Mouse (Mus musculus) spleen, postnatal 4 days (tissue): Measurements from ENCODE around the gene Fmnl3.
A peak's percentile ranks its signal among the peaks of the same experiment; 100 is the strongest.

Source experiments
- DNase-seq, 2 experiments: peaks; one replicate each; pipeline ENCODE4 v3.0.0; 2022; ENCODE audit warnings: low spot score in 2 of 2

Fmnl3 gene

DNA sequence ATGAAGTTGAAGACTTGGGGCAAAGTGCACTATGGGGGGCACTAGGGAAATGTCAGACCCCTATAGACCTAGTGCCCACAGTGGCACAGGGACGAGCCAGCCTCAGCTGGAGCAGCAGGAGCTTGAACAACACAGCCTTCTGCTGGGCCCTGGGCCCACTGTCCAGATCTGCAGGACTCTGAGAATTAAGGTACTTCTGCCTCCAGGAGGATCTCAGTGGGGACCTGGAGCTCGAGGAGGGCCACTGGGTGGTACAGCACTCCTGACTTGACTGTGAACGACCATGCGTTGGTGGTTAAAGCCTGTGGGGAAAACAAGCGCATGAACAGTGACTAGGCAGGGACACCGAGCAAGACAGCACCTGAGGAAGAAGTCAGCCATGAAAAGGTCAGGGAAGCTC is 52.2 kb downstream of the Fmnl3 start:
- DNase-seq, result no peak

DNA sequence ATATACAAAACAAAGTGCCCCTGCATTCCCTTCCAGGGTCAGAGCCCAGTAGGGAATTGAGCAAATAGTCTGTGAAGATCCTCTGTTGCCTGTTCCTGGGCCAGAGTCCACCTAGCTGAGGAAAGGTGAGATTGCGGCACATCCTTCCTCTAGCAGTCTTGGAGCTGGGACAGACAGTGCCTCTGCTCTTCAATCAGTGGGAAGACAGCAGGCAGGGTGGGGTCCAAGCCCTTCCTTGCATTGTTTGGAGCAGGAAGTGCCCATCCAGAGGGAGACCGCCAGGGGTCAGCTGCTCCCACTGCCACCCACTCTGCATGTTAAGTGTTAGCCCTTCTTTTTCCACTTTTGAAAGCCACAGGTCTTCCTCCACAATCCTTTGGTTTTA is 53.0 kb downstream of the Fmnl3 start:
- no peak for DNase-seq

DNA sequence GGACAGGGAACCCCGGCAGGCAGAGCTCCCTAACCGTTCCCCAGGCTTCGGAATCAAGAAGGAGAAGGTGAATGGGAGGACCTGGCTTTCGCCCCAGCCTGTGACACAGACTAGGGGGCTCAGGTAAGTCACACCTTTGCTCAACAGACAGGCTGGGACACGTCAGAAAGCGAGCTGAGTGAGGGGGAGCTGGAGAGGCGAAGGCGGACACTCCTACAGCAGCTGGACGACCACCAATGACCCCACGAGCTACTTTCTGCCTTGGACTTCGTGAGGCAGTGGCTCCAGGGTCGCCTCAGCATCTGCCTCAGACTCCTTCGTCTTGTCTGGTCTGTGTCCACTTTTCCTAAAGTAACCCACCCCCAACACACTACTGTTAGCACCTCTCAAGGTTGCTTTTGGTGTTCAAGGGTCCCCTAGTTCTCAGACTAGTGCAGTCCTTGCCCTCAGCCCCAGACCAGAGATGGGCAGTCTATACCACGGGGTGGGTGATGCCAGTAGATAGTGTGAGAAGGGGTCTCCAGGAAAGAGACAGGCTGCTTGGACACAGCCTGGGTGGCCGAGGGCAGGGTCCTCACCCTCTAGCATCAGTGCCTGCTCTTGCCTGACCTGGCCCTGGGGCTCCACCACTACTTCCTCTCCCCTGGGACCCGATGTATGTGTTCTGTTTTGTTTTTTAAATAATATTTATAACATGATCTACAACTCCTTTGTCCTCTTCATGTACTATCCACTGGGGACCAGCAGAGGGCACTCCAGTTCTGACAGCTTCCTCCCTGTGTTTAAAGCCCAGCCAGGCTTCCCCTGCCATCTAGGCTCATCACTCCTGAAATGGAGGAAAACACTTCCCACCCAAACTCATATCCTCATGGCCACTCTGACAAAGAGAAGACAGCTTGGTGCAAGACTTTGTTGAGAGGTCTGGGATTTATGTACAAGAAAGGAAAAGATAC is 53.7 kb downstream of the Fmnl3 start:
- peak; percentile 65 to 84 for DNase-seq

DNA sequence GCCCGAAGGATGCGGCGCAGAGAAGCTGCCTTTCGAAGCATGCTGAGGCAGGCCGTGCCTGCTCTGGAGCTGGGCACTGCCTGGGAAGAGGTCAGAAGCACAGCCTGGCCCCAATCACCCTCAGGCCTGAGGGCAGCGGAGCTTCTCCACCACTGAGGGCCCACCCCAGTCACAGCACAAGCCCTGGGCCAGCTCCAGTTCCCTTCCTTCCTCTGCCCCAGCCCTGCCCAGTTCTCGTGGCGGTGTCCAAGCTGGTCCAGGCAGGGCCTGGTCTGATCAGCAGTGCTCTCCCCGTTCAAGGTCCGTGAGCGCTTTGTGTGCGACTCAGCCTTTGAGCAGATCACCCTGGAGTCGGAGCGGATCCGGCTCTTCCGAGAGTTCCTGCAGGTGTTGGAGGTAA is 55.4 kb downstream of the Fmnl3 start:
- no peak for DNase-seq

DNA sequence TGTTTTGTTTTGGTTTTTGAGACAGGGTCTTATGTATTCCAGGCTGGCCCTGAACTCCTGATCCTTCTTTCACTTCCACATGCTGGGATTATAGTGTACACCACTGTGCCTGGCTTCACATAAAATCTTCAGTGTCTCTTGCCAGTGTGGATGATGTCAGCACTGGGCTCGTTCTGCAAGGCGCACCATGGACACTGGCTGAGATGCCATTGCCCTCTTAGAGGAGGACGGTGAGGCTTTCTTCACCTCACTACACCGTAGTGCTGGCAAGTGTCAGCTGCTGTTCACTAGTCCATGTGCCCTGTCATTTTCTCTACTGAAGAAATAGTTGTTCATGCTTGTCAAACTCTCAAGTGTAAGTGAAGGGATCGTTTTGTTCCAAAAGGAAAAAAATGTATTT is 59.7 kb downstream of the Fmnl3 start:
- DNase-seq, result no peak

DNA sequence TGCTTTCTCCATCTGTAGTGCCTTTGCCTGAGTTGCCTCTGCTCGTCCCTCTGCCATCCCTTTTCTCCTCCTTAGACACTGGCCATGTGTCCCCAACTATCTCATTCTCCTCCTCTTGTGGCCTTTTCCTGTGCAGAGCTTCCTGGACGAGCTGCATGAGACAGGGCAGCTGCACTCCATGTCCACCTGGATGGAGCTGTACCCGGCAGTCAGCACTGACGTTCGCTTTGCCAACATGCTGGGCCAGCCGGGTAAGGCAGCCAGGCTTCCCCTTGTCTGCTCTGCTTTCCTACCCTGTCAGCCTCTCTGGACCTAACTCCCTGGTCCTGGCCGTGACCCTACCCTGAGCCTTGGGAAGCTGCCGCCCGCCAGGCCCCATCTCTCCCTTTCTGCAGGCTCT is 60.7 kb downstream of the Fmnl3 start:
- no peak for DNase-seq

DNA sequence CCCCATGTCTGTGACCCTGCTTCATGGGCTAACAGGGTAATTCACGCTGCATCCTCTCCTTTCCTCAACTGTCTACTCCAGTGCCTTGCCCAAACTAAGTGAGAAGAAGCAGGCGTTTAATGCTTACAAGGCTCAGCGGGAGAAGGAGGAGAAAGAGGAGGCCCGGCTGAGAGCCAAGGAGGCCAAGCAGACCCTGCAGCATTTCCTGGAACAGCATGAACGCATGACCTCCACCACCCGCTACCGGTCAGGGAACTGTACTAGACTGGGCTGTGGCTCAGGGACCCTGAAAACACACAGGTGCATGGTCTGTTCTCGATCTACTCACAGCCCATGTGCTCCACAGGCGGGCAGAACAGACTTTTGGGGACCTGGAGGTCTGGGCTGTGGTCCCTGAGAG is 62.8 kb downstream of the Fmnl3 start:
- DNase-seq, result no peak

DNA sequence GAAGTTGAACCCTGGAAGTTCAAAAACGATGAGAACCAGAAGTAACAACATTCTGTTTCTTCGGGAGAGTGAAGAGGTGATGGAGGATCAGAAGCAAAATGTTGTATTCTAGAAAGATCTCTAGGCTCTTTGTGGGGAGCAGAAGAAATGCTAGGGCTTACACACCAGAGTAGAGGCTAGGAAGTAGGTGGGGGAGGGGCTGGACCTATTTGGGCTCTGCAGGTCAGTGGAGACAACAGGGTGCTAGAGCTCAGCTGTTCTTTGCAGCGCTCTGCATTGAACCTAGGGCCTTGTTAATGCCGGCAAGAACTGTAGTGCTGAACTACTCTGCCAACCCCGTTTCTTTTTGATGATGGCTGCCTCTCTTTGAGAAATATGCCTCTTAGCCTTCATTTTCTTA is 74.1 kb downstream of the Fmnl3 start:
- DNase-seq, result no peak

DNA sequence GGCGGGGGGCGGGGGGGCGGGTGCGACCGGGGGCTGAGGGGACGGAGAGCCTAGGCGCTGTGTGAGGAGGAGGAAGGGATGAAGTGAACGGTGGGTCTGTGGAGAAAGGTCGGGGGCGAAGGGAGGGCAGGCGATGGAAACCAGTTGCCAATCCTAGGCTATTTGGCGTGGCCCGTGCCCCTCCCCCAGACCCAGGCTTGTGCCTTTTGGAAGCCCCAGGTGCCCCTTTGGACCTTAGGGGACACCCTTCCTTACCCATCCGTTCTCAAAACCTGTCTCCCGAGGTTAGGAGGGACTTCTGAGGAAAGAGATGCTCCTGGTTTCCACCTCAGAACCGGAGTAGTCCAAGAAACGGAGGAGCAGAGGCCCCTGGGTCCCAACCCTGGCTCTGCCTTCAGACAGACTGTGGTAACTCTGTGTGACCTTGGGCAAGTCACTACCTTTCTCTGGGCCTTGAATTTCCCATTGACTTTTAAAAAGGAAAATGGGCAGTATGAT is 74.7 kb downstream of the Fmnl3 start, which contains the start of gene Fam186b:
TSS of gene Fam186b (minus strand) at position 405 of the 498 bp plus-strand sequence.
- DNase-seq, result no peak

DNA sequence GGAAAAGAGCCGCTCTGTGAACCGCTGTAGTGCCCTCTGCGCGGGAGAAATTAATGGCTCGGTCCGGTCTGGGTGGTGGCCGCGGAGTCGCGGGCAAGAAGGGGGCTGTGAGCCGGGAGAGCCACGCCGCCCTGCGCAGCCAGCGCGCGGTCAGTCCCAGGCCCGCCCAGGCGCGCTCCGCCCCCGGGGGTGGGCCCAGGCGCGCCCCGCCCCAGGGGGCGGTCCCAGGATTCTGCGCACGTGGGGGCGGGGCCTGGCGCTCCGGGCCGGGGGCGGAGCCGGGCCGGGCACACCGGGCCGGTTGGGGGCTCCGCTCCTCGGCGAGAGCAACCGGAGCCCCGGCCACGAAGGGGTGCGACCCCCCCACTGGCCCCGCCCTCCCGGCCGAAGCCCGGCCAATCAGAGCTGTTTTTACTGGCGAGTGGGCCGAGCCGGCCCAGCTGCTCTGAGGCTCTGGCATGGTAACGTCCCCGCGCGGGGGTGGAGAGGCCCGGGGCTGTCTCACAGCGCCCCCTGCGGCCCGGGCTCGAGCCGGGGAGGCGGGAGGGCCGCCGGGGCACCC is 75.4 kb downstream of the Fmnl3 start, which contains the start of gene Prpf40b:
TSS of gene Prpf40b (plus strand) at position 275 of the 562 bp plus-strand sequence.
- peak; percentile 80 to 88 for DNase-seq

DNA sequence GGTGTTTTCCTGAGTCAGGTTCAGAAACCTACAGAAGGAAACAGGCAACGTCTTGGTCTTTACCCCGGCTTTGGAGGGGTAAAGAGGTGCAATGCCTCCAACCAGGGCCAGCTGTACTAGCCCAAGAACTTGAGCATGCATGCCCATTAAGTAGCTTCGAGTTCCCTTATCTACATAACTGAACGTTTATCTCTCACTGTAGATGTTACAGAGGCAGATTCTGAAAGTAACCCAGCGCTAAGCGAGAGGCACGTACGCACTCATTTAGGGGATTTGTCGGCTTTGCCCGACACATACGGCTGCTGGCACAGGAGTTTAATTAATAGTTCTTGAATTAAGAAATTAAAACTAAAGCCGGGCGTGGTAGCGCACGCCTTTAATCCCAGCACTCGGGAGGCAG is 76.0 kb downstream of the Fmnl3 start:
- DNase-seq, result no peak

DNA sequence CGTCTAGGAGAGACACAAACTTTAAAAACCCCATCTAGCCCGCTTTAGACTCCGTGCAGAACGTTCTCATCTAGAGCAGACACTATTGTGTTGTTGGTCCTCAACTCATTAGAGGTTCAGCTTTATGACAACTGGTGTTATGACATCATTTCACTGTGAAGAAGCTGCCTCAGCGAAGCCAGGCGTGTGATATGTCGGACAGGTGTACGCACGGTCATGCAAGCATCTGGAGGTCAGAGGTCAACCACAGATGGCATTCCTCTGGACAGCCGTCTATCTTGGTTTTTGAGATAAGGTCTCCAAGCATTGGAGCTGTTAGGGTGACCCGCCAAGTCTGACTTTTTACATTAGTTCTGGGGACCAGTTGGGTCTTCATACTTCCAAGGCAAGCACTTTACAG is 79.7 kb downstream of the Fmnl3 start:
- DNase-seq, result no peak

DNA sequence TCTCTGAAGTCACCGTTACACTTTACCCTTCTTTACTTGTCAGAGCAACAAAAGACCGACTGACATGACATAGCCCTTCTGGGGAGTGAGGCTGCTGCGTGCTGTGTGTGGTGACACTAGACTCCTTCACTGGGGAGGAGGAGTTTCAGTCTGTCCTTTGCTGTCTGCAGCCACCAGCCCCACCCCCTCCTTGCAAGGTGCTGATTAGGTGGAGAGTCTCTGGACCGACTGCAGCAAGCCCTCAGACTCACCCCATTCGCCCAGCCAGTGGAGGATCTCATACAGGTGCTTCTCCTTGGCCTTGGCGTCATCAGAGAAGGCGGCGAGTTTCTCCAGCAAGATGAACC is 85.1 kb downstream of the Fmnl3 start:
- DNase-seq, result no peak

DNA sequence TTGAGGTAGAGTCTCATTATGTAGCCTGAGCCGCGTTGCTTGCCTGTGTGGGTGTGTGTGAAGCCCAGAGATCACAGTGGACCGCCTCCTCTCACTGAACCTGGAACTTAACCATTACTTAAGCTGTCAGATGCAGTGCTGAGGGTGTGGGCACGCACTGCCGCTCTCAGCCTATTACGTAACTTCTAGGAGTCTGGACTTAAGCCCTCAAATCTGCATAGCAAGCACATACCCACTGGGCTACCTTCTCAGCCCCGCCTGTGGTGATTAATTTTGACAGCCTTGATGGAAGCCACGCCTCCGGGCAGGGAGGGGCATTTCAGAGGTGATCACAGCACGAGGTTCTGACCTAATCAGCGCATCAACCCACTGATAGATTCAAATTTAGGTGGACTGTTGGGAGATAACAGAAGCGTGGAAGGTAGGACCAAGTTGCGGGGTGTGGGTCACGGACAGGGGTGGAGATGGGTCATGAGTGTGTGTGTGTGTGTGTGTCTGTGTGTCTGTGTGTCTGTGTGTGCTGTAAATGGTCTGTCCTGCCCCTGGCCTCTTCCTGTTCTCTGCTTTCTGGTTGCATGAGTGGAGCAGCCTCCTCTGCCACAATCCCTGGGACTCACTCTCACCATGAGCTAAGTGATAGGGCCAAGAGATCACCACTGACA is 85.6 kb downstream of the Fmnl3 start:
- no peak for DNase-seq

DNA sequence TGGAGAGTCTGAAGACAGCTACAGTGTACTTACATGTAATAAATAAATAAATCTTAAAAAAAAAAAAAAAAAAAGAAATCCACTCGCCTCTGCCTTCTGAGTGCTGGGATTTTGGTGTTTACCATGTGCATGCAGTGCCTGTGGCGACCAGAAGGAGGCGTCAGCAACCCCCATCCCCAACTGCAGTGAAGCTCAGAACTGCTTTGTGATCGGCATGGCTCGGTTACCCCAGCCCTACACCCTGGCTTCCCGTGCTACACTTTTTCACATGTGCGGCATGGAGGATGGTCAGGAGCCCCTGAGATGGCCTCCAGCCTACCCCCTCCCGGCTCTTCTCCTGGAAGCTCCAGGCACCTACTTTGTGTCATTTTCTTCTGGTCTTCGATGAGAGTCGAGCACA is 86.8 kb downstream of the Fmnl3 start:
- DNase-seq, result no peak

DNA sequence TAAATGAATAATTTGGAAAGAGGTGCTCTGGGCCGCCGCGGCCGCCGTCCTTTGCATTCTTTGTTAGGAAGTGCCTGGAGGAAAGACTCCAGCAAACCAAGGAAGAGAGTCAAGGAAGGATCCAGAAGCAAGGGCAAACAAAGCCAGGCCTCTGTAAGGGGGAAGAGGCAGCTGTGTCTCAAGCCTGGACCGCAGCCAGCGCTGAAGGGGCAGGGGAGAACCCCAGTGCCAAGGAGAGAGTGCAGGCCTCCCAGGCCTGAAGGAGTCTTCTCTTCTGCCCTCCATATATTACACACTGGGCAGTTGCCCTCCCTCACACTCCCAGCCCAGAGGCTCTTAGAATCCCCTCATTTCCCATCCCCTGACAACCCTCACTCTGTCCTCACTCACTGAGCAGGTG is 92.0 kb downstream of the Fmnl3 start:
- no peak for DNase-seq

DNA sequence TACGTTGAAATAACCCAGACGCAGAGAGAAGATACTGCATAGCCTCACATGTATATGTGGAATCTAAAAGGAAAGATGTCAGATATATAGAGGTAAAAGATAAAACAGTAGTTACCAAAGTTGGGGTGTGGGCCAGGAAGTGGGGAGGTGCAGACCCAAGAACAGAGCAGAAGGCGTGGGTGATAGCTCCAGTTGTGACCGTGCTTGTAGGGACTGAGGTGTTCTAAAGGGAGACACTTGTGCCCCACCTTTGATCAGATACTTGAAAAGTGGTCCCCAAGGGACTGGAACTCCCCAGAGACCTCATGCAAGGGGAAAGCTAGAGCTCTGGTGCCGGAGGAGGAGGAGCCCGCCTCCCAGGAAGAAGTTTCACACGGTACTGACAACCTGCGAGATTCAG is 94.2 kb downstream of the Fmnl3 start:
- DNase-seq, result no peak
